Mouse (Mus musculus): Measurements from ENCODE around the gene Zkscan16. TPM values are rescaled to one million over a fixed set of nuclear protein-coding genes. Genes with fewer than 3 reads are reported as not detected.

Gene Zkscan16
- polyA plus RNA-seq, 1 experiment from 2014 or later, result 0.77 TPM

DNA sequence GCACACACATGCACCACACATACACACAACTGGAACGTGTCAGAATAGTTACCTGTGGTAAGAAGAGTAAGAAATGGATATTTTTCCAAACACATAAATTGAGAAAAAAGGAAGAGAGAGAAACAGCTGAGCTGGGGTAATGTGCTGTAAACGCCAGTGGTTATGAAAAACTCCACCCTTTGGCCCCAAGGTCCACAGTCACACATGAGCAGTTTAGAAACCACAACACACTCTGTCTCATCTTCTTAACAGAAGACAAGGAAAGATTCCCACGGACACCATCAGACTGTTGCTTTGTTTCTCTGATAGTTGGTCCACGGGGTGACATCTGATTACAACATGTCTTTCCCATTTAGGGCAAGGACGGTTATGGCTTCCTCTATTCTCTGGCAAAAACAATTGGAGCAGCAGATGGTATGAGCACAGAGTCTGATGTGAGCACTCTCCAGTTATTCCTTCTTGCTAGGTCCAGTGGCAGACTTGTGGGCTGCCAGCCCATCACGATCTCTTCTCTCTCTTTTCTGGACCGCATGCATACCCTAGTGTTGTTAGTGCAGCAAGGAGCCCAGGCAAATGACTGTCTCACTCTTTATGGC lies 46.0 kb downstream of the Zkscan16 start:
- no peak overlapping the region for H3K9ac ChIP-seq (replicated peaks)
- H3K9me3 ChIP-seq, result no peaks in the 10 kb centered on the region
- no peak for ATAC-seq
- no peak overlapping the region for H3K4me2 ChIP-seq (replicated peaks)
- H3K4me1 ChIP-seq (replicated peaks), result 0 out of 2 replicates have a peak, but pooled peaks cover 10% of the 10 kb centered on the region
- no peak overlapping the region for H3K4me3 ChIP-seq (replicated peaks)
- H3K27me3 ChIP-seq, result 0 out of 2 replicates have a peak, but pooled peaks cover 8% of the 10 kb centered on the region
- 86% methylated on average over 7 of the region's 7 CpGs for WGBS
- H3K36me3 ChIP-seq, result no peaks in the 10 kb centered on the region
- no peak overlapping the region for H3K27ac ChIP-seq

DNA sequence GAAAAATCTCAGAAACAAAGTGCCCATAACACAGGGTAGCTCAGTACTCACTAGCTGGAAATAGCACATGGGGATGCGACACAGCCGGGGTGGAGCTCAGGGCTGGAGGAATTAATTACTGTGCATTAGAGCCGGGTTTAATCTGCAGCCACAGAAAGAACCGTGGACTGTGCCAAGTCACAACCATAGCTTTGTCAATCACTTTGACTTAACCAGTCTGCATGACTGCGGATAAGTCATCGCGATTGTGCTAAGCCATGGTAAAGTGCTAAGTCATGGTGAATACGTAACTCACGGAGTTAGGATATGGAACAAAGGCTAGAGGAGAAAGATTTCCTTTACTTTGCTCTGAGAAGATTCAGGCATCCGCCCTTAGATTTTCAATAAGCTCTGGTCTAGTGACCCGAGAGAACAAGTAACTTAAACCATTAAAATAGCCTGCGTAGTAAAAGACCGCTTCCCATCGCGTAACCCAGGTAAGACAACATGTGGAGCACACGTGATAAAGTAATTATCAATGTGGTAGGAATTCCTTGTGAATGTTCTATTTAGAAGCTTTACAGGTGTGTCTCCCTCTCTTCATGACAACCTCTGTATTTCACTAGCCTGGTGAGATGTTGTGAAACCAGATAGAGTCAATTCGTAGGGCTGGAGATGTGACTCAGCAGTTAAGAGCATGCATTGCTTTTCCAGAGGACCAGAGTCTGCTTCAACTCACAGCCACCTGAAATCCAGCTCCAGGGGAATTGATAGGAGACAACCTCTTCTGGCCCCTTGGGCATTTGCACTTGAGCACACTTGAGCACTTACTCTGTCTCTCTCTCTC lies 47.4 kb downstream of the Zkscan16 start:
- Histone ChIP-seq H3K4me1 (replicated peaks) (0 out of 2 replicates have a peak, but pooled peaks cover 10% of the 10 kb centered on the region), H3K9ac (replicated peaks) (no peak overlapping the region), H3K9me3 (no peaks in the 10 kb centered on the region), H3K4me3 (replicated peaks) (no peak overlapping the region), H3K36me3 (no peaks in the 10 kb centered on the region), H3K27me3 (0 out of 2 replicates have a peak, but pooled peaks cover 8% of the 10 kb centered on the region), H3K4me2 (replicated peaks) (no peak overlapping the region), H3K27ac (no peak overlapping the region)
- ATAC-seq, result peak; percentile 65
- WGBS, result 61% methylated on average over 17 of the region's 17 CpGs

DNA sequence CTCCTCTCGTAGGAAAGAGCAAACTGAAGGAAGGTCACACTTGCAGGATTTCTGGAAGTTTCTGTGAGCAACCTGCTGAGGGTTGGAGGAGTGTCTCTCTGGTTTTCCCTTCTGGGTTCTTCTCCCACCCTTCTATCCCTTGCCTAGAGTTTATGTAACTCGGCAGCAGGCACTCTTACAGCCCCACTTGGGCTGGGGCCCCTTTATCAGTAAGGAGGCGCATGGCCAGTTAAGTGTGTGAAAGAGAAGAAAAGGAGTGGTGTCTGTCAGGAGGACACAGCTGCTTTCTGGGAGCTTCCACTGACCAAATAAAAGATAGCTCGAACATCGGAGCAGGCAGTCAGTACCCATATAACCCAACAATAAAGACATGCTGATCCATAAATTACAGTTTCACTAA lies 48.8 kb downstream of the Zkscan16 start:
- no peak for ATAC-seq
- Histone ChIP-seq H3K4me2 (replicated peaks) (no peak overlapping the region), H3K4me3 (replicated peaks) (no peak overlapping the region), H3K9ac (replicated peaks) (no peak overlapping the region), H3K27me3 (0 out of 2 replicates have a peak, but pooled peaks cover 8% of the 10 kb centered on the region), H3K4me1 (replicated peaks) (no peaks in the 10 kb centered on the region), H3K36me3 (no peaks in the 10 kb centered on the region), H3K9me3 (no peaks in the 10 kb centered on the region), H3K27ac (no peak overlapping the region)
- WGBS, result 71% methylated on average over 5 of the region's 5 CpGs

DNA sequence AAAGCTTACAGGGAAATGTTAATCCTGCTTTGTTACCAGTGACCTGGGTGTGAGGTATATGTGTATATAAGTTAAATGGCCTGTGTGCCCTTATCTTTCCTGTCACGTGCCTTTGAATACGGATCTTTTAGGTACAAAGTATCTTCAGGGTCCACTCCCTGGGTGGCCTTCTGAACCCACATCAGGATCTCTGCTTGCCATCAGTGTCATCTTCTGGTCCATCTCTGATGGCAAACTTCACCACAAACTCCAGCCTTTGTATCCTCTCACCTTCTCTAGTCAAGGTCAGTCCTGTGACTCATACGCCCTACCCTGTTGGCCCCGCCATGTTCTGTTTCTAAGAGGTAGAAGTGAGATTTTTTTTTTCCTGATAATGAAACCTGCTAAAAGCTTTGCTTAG lies 51.3 kb downstream of the Zkscan16 start, which contains the start of gene Dnajc25:
Gene Dnajc25, plus strand, starts transcription at position 301 of the 400 bp plus-strand sequence.
- 91% methylated on average over 4 of the region's 4 CpGs for WGBS
- no peaks in the 10 kb centered on the region for H3K9me3 ChIP-seq
- no peaks in the 10 kb centered on the region for H3K4me1 ChIP-seq (replicated peaks)
- H3K9ac ChIP-seq (replicated peaks), result no peak within 1 kb of the TSS
- H3K27ac ChIP-seq, result no peak within 1 kb of the TSS
- no peak within 1 kb of the TSS for H3K4me3 ChIP-seq (replicated peaks)
- no peaks in the 10 kb centered on the region for H3K27me3 ChIP-seq
- no peak within 1 kb of the TSS for H3K4me2 ChIP-seq (replicated peaks)
- no peaks in the 10 kb centered on the region for H3K36me3 ChIP-seq
- no peak for ATAC-seq

DNA sequence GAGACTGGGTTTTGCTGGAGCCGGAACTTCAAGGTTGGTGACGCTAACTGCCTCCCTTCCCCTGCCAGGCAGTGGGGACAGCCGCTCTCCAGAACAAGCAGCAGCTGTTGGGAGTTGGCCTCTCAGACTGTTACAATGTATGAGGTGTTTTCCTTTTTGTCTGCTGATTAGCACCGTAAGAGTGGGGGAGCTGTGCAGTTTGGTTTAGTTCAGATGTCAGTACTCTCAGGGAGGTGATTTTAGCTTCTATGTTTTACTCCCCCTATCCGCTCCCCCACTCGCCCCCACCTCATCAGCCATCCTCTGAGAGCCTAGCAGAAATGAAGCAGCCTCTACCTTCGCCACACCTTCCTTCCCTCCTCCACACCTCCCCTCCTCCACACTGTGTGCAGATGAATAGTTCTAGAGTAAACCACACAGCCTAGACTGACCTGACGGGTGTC lies 51.8 kb downstream of the Zkscan16 start:
- ATAC-seq, result no peak
- Histone ChIP-seq H3K27me3 (no peaks in the 10 kb centered on the region), H3K27ac (no peak overlapping the region), H3K9ac (replicated peaks) (no peak overlapping the region), H3K36me3 (no peaks in the 10 kb centered on the region), H3K4me1 (replicated peaks) (no peaks in the 10 kb centered on the region), H3K4me2 (replicated peaks) (no peak overlapping the region), H3K4me3 (replicated peaks) (no peak overlapping the region), H3K9me3 (no peaks in the 10 kb centered on the region)
- 81% methylated on average over 8 of the region's 8 CpGs for WGBS

DNA sequence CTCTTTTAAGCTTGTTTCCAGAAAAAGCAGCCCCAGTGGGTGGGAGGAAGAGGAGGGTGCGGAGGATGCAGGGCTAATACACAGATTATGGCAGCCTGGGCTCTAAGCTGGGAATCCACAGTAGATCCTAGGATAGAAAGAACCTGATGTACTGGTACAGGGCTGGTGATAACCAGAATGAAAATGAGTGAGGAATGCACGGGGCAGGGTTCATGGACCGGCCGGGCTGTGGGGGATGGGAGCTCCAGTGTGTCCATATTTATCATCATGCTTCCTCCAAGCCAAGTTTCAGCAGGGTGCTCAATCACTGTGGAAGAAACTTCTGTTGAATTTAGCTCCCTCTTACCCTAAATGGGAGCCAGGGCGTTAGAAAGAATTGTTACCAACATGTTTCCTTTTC lies 53.7 kb downstream of the Zkscan16 start:
- Histone ChIP-seq H3K27ac (no peak overlapping the region), H3K4me2 (replicated peaks) (no peak overlapping the region), H3K9ac (replicated peaks) (no peak overlapping the region), H3K27me3 (no peaks in the 10 kb centered on the region), H3K4me3 (replicated peaks) (no peak overlapping the region), H3K36me3 (no peaks in the 10 kb centered on the region), H3K9me3 (no peaks in the 10 kb centered on the region), H3K4me1 (replicated peaks) (no peaks in the 10 kb centered on the region)
- WGBS, result 92% methylated on average over 5 of the region's 5 CpGs
- ATAC-seq, result no peak

DNA sequence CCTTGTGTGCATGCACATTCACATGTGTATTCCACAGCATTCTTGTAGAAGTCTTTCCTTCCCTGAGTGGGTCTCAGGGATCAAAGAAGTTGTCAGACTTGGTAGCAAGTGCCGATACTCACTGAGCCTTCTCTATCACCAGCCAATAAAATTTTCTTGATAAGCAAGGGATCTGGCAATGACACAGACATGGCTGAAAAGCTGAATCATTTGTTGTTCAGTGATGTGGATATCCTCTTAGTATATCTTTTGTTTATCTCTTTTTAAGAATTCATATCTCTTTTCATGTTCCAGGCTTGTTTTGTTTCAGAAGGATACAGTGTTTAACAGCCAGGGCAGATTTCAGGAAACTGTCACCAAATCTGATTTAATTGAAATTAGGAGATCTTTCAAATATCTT lies 55.3 kb downstream of the Zkscan16 start:
- H3K4me2 ChIP-seq (replicated peaks), result no peak overlapping the region
- WGBS, result 88% methylated on average over 1 of the region's 1 CpGs
- ATAC-seq, result no peak
- no peaks in the 10 kb centered on the region for H3K27me3 ChIP-seq
- H3K4me3 ChIP-seq (replicated peaks), result no peak overlapping the region
- no peaks in the 10 kb centered on the region for H3K9me3 ChIP-seq
- no peak overlapping the region for H3K9ac ChIP-seq (replicated peaks)
- H3K4me1 ChIP-seq (replicated peaks), result peaks cover 8% of the 10 kb centered on the region
- H3K36me3 ChIP-seq, result no peaks in the 10 kb centered on the region
- no peak overlapping the region for H3K27ac ChIP-seq

DNA sequence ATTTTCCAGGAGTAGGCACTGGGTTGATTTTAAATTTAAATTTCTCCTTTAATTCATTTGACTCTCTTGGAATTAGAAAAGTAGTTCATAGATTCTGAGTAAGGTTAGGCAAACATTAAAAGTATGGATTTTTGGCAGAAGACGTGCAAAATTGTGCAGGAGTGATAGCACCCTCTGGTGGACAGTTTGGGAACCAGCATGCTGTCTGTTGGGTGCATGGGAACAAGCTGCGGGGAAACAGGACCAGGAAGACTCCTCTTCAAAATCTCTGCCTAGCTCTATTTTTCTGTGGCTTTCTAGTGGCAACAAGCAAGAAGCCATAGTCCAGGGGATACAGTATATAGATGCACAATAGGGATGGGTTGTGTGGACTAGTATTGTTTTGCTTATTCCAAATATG lies 56.3 kb downstream of the Zkscan16 start:
- 7% methylated on average over 2 of the region's 2 CpGs for WGBS
- no peaks in the 10 kb centered on the region for H3K9me3 ChIP-seq

DNA sequence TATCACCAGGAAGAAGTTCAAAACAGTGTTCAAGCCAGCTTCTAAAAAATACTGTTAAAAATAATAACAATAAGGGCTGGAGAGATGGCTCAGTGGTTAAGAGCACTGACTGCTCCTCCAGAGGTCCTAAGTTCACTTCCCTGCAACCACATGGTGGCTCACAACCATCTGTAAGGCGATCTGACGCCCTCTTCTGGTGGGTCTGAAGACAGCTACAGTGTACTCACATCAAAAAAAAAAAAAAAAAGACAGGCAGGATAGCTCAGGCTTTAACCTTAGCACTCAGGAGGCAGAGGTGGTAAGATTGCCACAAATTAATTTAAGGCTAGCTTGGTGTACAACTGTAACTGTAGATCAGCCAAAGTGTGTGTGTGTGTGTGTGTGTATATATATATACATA lies 57.2 kb downstream of the Zkscan16 start:
- H3K36me3 ChIP-seq, result no peaks in the 10 kb centered on the region
- ATAC-seq, result no peak

More for the DNA sequence above, 56.3 kb downstream of the Zkscan16 start:
- ATAC-seq, result no peak
- no peaks in the 10 kb centered on the region for H3K36me3 ChIP-seq
- no peak overlapping the region for H3K27ac ChIP-seq
- H3K9ac ChIP-seq (replicated peaks), result no peak overlapping the region
- H3K4me3 ChIP-seq (replicated peaks), result no peak overlapping the region
- H3K4me1 ChIP-seq (replicated peaks), result peaks cover 18% of the 10 kb centered on the region
- H3K27me3 ChIP-seq, result no peaks in the 10 kb centered on the region
- no peak overlapping the region for H3K4me2 ChIP-seq (replicated peaks)

DNA sequence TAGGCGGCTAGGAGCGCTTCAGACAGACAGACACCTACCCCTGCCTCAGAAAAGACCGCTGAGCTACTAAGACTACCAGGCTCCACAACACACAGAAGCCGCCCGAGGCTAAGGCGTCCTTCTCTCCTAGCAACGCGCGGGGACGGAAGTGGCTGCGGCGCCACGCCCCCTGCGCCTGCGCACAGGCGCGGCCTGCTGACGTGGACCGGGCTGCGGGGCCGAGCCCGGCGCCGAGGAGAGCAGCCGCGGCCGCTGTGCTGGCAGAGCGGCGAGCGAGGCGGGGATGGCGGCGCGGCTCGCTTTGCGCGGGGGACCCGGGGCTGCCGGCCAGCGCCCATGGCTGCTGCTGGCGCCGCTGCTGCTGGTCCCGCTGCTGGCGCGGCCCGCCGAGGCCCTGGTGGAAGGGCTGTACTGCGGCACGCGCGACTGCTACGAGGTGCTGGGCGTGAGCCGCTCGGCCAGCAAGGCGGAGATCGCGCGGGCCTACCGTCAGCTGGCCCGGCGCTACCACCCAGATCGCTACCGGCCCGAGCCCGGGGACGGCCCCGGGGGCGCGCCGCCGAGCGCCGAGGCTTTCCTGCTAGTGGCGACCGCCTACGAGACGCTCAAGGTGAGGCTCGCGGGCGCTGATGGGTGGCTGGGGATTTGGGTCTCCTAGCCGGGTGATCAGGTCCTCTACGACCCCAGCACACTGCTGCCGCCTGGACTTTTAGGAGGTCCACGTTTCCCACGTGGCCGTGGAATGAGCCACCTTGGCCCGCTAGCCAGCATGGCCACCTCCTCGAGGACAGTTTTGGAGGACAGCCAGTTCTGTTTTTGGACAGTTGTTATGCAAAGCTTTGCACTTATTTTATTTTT lies 59.7 kb downstream of the Zkscan16 start, which contains the start of gene Gm20503:
Gene Gm20503, plus strand, starts transcription at position 263 of the 858 bp plus-strand sequence.
- no peaks in the 10 kb centered on the region; the same call in 1 of the 2 replicates for H3K27me3 ChIP-seq
- peak within 1 kb of the TSS; percentile 91 for H3K4me3 ChIP-seq (replicated peaks)
- WGBS, result under 1% methylated on average over 86 of the region's 89 CpGs
- H3K4me2 ChIP-seq (replicated peaks), result peak within 1 kb of the TSS; percentile 86
- peak within 1 kb of the TSS; percentile 94 for H3K9ac ChIP-seq (replicated peaks)
- H3K36me3 ChIP-seq, result no peaks in the 10 kb centered on the region
- ATAC-seq, result peak; percentile 99
- H3K4me1 ChIP-seq (replicated peaks), result peaks cover 28% of the 10 kb centered on the region
- H3K9me3 ChIP-seq, result no peaks in the 10 kb centered on the region
- peak within 1 kb of the TSS; percentile 93 for H3K27ac ChIP-seq

More for the DNA sequence above, 57.2 kb downstream of the Zkscan16 start:
- no peak overlapping the region for H3K9ac ChIP-seq (replicated peaks)
- no peak overlapping the region for H3K27ac ChIP-seq
- 0% methylated on average over 2 of the region's 2 CpGs for WGBS
- H3K4me3 ChIP-seq (replicated peaks), result no peak overlapping the region
- no peak overlapping the region for H3K4me2 ChIP-seq (replicated peaks)
- H3K27me3 ChIP-seq, result no peaks in the 10 kb centered on the region; the same call in 1 of the 2 replicates
- peaks cover 19% of the 10 kb centered on the region for H3K4me1 ChIP-seq (replicated peaks)
- no peaks in the 10 kb centered on the region for H3K9me3 ChIP-seq

DNA sequence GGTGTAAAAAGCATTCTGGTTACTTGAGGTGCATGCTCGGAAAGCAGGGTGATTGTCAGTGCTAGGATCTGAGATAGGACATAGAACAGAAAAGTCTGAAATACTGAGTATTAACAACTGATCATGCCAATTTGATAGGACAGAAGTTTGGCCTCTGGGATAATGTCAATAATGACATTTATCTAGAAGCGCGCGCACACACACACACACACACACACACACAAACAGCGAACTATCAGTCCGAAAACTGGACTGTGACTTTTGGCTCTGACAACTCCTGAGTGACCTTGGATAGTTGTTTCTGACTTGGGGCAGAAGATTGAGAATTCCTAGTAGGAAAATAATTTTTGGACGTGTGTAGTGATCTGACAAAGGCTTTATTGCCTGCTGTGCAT lies 60.4 kb downstream of the Zkscan16 start:
- Histone ChIP-seq H3K4me3 (replicated peaks) (peak overlapping the region; percentile 91), H3K27me3 (no peaks in the 10 kb centered on the region; the same call in 1 of the 2 replicates), H3K27ac (no peak overlapping the region), H3K9me3 (no peaks in the 10 kb centered on the region), H3K9ac (replicated peaks) (peak overlapping the region; percentile 94), H3K4me2 (replicated peaks) (peak overlapping the region; percentile 86), H3K4me1 (replicated peaks) (peaks cover 28% of the 10 kb centered on the region), H3K36me3 (no peaks in the 10 kb centered on the region)
- 45% methylated on average over 7 of the region's 7 CpGs for WGBS
- ATAC-seq, result no peak
